Mouse (Mus musculus) CD8-positive naive resting alpha-beta T cell, adult 2 months (primary cell): Measurements from ENCODE around the gene Mark2.

Source experiments
- DNase-seq, 2 experiments: peaks; one replicate each; pipeline ENCODE4 v3.0.0; 2022; ENCODE audit warnings: low read depth in 2 of 2, low spot score in 2 of 2

Mark2 gene

DNA sequence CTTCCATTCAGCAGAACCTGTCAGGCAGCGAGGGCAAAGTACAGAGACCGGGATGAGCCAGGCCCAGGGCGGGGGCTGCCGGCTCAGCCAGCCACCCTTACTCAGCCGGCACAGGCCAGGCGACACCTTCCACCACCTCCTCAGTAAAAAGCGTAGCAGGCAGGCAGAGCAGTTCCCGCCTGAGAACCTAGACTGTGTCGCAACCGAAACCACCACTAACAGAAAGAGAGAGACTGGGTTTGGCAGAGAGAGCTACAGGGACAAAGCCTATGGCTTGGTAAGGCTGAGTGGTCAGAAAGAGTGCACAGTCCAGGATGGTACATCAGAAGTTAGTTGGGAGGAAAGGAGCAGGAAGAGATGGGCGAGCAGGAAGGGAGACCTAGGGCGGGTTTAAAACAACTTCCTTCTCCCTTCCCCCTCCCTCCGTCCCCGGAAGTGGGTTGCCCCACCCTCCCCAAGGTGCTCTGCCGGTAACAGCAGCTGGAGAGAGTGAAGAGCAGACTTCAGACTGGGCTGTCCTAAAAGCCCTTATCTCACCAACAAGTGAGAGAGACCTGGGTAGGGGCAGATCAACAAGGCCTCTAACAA, 46.5 kb downstream of the Mark2 start:
- peak; percentile 54 to 82 for DNase-seq

DNA sequence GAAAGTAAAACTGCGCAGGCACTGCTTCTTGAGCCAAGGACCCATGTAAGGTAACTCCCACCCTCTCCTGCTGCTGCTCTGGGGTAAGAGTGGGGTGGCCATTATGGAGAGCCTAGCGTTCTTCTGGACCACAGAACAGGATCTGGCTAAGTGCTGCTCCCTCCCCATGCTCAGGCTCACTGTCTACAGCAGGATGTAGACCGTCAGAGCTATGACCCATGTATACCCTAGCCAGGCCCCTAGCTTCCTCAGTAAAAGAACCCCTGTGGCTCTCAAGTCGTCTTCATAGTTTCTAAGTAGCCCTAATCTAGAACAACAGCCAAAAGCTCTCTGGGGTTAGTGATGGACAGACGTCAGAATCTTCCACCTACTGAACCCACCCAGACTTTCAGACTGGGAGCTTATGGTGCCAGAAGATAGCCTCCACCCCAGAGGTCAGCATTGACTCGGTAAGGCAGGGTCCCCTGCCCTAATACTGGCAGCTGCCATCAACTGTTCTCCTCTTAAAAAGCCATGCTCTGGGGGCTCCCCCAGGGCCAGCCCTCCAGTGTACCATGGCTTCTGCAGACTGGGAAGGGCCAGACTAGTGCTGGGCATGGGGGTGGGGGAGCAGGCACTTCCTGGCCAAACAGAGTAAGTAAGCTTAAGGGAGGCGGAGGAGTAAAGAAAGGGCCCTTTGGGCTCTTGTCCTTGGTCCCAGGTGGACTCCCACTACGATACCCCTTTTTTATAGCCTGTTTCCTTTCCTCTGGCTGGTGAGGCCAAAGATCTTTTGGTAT, 47.4 kb downstream of the Mark2 start:
- no peak for DNase-seq

DNA sequence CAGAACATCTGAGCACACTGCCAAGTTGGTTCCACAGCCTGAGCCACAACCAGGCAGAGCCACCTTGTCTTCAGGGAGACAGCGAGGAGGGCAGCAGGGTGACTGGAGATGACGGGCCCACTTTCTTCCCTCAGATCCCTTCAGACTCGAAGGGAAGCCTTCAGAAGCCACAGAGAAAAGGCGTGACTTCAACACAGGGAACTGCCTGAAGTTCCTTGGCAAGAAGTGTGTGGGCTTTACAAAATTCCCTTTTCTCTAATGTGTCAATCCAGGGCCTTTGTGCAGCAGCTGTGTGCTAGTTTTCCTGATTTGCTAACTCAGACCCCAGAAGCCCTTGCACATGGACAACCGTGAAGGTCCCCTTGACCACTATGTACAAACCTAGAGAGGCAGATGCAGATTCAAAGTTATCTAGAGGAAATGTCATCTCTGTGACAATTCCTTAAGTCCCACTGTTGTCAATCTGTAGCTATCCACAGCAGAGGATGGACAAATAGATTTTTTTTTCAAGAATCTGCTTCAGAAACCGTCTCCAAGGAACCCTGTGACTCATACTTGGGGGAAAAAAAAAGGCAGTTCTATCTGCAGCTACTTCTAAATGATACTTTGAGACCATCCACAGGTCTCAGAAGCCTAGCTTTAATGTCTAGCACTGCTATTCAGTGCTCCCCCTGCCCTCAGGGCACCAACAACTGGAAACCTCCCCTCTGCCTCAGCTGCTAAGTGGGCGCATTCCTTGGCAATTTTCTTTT, 49.5 kb downstream of the Mark2 start:
- DNase-seq = no peak

DNA sequence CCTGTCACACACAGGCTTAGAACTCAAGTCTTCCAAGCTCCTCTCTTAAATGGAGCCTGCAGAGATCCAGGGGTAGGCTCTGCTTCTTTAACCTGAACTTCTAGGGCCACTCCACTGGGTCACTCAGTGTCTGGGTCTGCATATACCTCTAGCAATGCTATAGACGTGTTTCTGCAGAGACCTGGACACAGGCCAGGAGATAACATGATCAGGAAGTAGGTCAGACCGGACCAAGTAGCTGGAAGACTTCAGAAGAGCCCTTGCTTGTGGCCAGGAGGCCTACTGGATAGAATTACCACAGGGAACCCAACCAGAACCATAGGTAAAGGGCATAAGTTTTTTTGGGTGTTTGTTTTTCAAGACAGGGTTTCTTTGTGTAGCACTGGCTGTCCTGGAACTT, 51.9 kb downstream of the Mark2 start:
- no peak for DNase-seq

DNA sequence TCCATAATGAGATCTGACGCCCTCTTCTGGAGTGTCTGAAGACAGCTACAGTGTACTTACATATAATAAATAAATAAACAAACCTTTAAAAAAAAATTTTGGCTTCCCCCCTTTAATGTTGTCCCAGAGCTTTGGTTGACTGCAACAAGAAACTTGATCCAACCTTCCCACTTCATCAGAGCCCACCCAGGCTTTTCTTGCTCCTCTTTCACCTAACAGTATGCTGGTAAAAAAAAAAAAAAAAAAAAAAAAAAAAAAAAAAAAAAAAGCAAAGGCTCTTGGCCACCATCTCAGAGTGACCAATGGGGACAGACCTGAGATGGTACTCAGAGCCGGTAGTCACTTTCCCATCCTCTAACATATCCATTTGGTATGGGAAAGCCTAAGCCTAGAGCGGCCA, 53.4 kb downstream of the Mark2 start:
- no peak for DNase-seq

DNA sequence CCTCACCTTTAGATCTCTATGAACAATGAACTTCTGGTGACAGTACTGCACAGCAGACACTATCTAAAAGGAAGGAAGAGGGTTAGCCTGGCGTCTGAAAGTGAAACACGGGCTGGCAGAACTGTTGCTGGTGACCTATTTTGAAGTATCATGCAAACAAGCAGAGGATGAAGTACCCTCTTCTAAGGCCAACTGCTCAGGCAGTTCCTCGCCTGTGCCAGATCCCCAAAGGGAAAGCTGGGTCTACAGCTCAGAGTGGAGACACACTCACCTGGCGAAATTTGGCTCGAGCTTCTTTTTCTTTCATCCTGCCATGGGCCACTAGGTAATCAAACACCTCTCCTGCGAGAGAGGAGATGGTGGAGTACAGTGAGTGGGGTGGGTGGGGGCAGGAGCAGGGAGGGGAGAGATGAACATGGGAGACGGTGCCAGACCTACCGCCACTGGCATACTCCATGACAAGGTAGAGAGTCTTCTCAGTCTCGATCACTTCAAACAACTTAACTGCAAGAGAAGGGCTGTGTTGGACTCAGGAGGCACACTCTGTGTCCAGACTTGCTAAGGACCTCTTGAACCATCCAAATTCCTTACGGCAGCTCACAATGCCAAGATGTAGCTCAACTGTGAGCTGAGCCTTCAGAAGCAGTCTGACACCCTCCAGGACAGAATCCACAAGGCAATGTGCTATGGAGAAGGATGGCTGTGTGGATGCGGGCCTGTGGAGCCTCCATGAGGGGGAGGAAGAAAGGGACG, 54.9 kb downstream of the Mark2 start:
- DNase-seq = no peak

DNA sequence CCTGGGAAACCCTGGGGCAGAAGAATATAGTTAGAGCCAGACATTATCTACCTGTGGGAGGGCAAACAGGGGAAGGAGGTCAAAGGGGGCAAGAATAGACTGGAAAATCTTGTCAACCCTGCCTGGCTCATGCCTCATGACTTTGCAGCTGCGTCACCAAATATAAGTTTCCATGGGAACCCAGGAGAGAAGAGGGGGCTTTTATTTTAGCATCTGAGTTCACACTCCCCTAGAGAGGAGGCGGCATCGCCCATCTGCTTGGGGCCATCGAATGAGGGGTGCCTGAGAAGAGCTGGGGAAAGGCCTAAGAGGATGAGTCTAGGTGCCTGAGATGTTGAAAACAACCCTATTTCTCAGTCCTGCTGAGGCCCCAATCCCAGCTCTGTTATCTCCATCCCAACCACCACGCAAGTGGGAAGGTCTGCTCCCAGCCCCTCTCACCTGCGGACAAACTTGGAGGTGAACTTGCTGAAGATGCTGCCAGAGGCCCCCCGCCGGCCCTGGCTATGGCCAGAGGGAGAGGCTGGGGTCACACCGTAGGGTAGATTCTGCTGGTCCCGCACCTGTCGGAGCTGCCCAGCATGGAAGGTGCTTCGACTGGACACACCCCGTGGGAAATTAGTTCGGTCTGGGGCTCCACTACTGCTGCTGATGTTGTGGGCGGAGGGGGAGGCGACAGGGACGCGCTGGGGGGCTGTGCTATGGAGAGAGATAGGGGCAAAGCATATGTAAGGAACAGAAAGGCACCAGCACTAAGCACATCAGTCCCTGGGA, 60.9 kb downstream of the Mark2 start:
- no peak for DNase-seq

DNA sequence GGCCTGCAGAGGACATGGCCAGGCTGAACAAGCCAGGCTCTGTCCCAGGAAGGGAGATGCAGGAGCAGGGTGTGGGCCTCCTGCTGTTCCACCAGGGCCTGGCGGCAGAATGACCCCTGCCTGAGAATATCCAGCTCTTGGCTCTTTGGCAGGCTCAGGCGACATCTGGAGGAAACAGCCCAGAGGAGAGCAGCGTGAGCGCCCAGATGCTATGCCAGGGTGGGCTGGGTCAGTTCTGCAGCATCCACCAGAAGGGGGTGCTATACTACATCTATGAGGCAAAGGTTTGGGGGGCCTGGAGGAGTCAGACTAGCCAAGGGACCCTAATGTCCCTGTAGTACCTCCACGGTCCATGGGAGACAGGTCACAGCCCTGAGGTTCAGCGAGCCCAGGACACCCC, 62.5 kb downstream of the Mark2 start:
- peak; percentile 44 to 63 for DNase-seq

DNA sequence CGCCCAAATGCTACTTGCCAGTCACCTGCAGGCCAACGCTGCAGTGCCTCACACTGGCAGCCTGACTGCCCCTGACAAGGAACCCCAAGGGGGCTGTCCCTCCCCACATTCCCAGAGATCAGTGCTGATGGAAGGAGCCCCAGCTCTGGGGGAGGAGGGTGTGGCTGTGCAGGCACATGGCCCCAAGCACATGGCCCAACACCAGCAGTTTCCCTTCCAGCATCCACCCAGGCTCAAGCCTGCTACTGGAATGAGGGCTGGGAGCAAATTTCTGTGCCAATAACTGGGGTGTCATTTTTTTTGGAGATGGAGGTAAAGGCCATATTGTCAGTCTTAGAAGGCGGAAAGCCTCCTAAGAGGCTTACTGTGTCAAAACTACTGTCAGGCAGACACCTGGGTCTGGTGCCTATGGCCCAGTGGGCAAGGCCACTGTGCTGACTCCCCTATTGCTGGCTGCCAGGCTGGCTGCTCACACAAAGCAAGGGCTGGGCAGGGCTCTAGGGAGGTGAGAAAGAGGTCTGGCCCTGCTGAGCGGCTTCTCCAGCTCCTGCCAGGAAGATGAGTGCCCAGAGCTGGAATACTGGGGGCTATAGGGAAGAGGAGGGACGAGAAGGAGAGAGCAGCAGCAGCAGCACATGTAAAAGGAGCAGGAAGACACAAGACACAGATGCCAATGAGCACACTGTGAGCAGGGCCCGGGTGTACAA, 63.3 kb downstream of the Mark2 start:
- DNase-seq = no peak

DNA sequence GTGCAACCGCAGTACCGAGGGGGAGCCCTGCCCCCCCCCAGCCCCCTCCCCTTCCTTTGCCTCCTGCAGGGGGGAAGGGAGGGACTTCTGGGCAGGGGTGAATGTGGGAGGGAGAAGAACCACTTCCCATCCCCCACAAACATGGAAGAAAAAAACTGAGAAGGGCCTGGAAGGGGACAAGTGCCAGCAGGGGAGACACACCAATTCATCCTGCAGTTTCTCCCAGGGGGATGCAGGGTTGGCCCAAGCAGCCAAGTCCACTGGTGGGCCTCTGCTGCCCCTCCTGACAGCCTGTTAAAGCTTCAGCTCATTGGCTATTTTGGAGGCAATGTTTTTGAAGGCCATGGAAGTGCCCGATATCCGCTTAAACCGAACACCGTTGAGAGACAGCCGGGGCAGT, 64.9 kb downstream of the Mark2 start:
- no peak for DNase-seq

DNA sequence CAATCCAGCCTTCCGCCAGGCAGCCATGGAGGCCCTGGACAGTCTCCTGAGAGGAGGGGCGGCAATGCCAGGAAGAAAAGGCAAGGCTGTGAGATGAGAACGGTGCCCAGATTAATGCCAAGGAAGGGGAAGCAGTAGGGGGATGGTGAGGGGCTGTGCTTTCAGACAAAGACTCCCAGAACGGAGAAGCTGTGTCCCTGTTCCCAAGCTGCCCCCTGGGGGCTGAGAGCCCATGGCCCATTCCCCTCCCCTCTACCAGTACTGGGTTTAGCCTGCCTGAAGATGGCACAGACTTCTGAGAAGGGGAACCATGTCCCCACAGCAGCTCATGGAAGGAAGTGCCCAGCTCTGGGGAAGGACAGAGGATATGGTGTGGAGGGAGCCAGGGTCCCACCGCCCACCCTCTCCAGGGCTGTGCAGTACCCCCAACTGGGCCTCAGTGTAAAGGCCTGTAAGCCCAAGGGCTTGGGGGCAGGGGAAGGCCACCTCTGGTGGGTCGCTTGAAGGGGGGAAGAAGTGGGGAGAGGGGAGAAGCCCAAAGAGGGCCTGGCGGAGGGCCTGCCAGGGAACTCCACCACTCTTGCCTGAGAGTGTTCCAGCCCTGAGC, 65.5 kb downstream of the Mark2 start:
- no peak for DNase-seq

DNA sequence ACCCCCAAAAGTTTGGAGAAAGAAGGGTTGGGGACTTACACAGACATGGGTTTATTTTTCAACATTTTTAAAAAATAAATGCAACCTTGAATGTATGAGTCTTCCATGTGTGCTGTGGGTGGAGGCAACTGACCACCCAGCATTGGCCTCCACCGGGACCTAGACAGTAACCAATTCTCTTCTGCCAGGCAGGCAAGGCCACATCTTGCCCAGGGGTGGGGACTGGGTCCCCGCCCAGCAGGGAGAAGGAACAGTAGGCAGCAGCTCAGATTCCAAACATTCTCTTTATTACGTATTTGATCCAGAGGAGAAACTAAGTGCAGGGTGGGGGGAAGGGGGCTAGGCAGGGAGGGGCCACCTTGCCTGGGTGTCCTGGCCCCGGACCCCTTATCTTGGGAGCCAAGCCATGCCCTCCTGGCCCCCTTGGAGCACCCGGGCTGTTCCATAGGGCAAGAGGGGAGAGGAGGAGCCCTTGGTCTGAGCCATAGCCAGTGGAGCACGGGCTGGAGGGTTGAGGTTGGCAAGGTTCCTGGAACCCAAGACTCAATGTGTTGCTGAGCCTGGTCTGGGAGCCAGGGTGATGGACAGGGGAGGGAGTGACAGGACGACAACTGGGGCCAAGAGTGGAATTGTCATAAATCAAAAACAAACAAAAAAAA, 66.4 kb downstream of the Mark2 start:
- no peak for DNase-seq

DNA sequence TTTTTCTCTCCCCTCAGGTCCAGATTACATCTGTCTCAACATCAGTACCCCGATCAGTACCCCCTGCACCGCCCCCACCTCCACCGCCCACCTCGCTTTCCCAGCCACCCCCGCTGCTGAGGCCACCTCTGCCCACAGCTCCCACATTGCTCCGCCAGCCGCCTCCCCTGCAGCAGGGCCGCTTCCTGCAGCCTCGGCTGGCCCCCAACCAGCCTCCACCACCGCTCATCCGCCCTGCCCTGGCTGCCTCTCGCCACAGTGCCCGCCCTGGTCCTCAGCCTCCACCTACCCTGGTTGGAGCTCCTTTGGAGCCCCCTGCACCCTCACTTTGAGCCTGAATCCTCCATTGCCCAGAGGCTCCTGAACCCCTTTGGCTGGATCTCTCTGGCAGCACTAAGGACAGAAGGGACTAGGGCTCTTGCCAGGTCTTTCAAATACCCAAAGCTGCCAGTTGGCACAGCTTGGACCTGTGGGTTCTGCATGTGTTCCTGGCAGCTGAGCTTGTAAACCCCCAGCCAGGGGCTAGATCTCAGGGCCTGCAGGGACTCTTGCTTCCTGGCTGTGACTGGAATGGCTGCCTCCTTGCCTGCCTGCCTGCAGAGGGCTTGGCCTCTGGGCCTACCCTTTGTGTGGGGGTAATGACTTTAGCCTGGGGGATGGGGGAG, 67.2 kb downstream of the Mark2 start:
- DNase-seq = no peak

DNA sequence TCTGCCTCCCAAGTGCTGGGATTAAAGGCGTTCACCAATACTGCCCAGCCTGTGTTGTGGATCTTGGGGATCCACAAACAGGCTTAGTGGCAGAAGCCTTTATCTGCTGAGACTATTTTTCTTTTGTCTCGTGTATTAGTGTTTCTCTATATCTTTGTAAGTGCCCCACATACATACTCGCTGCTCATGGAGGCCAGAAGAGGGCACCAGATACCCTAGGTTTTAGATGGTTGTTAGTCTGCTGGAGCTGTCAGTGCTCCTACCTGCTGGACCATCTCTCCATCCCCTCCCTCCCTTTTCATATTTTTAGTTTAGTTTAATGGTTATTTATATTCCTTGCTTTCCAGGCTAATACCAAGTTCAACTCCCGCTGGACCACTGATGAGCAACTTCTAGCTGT, 68.2 kb downstream of the Mark2 start:
- no peak for DNase-seq

DNA sequence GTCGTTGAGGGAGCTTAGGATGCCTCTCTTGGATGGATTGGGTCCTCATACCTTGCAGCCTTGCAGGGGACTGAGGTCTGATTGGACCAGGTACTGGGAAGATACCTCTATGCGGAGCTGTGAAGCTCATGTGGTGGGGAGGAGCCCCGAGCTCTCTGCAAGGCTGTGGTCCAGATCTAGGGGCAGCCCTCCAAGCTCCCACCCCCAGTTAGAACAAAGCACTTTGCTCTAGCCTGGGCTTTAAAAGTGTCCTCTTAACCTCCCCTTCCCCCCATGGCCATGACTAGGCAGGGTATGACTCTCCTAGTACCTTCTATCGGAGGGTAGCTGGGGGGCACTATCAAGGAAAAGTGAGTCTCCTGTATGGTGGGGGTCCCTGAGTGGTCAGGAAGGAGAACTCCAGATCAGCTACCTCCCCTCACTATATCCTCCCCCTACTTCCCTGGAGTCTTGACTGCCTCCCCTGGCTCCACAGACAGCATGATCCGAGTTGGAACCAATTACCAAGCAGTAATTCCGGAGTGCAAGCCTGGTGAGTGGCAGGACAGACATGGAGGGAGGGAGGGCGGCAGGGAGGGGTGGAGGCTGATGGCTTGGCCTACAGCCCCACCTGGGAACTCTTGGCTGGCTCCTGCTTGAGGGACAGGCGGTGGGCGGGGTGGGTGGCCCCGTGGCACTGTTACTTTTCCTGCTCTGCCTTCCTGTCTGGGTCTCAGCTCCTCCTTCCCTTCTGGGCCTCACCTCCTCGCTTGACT, 72.2 kb downstream of the Mark2 start:
- DNase-seq = no peak

DNA sequence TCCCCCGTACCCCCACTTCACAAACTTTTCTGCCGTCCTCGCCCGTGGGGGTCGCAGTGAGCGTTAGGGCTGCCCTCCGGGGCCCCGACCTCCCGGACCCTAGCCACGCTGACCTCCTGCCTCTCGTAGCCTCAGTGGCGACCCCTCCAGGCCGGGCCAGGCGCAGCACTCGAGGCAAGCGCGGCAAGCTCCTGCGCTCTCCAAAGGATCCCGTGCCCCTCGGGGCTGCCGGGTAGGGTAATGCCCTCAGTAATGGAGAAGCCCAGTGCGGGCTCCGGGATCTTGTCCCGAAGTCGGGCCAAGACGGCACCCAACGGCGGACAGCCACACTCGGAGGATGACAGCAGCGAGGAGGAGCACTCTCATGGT, 73.0 kb downstream of the Mark2 start:
- DNase-seq = peak; percentile 53 to 76

DNA sequence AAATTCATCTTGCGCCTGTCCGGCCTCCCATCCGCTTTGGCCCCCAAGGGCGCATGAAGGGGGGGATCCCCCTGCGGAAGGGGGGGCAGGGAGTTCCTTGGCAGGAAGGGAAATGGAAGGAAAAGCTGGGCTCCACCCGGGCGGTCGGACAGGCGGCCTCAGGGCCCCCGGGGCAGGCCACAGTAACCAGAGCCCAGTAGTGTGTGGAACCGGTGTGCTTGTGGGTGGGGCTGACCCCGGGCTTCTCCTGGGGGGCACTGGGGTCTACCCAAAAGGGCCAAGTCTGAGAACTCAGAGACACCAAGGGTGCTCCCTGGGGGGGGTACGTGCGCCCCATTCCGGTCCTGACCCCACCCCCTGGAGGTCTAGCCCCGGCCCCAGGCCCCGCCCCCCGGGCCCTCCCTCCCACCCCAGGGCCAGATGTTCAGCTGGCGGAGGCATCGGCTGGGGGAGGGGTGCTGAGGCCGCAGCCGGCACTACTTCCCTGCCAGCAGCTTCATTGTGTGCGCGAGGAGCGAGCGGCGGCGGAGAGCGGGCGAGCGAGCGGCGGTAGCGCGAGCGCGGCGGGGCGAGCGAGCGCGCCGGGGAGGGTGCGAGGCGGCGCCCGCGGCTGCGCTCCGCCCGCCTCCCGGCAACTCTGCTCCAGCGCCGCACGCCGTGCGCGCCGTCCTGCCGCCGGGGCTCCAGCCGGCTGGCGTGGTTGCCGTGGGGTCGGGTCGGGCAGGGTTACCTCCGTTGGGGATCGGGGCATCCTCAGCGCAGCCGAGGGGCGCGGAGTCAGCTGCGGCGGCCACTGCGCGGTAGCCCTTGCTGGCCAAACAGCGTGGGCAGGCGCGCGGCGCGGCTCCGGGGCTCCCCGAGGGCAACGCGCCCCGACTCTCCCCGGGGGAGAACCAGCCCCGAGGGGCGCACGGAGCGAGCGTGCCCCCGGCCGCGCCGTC, 73.6 kb downstream of the Mark2 start:
- DNase-seq = peak in 1 of 2 experiments; percentile 59
